Mouse (Mus musculus) embryonic fibroblast, embryonic 13.5 days (primary cell): ENCODE results near the gene Zrsr1.

Experiments
- CTCF ChIP-seq: IDR thresholded peaks from 2 replicates; pipeline ENCODE4 v1.5.1; 2011; ENCODE audit warnings: mild to moderate bottlenecking, control low read depth, low read length, moderate library complexity, borderline replicate concordance; ENCODE audit not compliant: insufficient read depth
- POLR2A ChIP-seq: IDR thresholded peaks from 2 replicates; pipeline ENCODE4 v1.6.1; 2011; ENCODE audit warnings: low read depth, mild to moderate bottlenecking, control low read depth, low read length, moderate library complexity

GRCm38 (mm10) chr11:23023155-23023554 is 51.4 kb downstream of the Zrsr1 start:
- TF ChIP-seq POLR2A (no peak), CTCF (no peak)
